Comparison of ENCODE assay signal across 8 mouse cellular contexts in the genomic region with DNA sequence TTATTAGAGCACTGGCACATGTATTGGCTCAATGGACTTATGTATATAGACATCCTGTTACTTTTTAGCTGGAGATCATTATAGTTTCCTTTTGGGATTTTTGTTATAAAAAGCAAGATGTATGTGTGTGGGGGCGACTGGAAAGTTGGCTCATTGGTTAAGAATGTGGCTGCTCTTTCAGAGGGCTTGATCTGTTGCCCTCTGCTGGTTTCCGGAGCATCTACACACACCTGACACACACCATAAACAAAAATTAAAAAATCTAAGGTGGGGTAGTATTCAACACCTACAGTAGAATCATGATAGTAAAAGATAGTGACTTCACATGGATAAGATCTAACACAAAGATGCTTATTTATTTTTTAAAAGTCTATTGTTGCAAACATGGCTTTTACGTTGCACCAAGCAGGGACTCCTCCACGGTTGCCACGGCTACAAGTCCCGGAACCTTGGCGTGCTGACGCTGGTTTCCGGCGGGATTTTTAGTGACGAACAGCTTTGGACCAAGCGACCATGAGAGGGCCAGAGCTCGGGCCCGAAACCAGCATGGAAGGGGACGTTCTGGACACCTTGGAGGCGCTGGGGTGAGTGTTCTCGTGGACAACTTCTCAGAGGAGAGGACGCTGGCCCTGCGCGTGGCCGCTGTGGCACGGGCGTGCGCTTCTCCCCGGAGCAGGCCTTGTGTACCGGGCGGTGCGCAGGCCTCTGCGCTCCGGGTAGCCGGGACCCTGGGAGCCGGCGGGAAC. TPM values are rescaled to one million over a fixed set of nuclear protein-coding genes. Genes with fewer than 3 reads are reported as not detected.
DNase-seq lines count a peak whose midpoint lies in the region; ATAC-seq and TF ChIP-seq lines count a peak whose summit lies in the region.

Gene Fam98b, plus strand, starts transcription at position 485 of the 746 bp plus-strand sequence.

- ATAC-seq in embryonic facial prominence, embryonic 15.5 days (ENCODE audit: insufficient number of reproducible peaks, low FRiP score, low TSS enrichment, low read depth), result peak; percentile 92
- peak; percentile 95 for ATAC-seq in limb, embryonic 14.5 days (ENCODE audit: low FRiP score, low read depth)
- ATAC-seq in midbrain, postnatal 0 days (ENCODE audit: low FRiP score), result peak; percentile 97

- H3K27me3 ChIP-seq in embryonic facial prominence, embryonic 15.5 days, result no peaks in the 10 kb centered on the region
- H3K27me3 ChIP-seq in limb, embryonic 14.5 days (ENCODE audit: control insufficient read depth, insufficient read depth, low read length), result no peaks in the 10 kb centered on the region
- no peaks in the 10 kb centered on the region for H3K27me3 ChIP-seq in midbrain, postnatal 0 days (ENCODE audit: insufficient read depth, low read length)

- H3K36me3 ChIP-seq in embryonic facial prominence, embryonic 15.5 days, result no peaks in the 10 kb centered on the region
- no peaks in the 10 kb centered on the region for H3K36me3 ChIP-seq in limb, embryonic 14.5 days (ENCODE audit: control insufficient read depth, insufficient read depth, low read length)
- H3K36me3 ChIP-seq in midbrain, postnatal 0 days (ENCODE audit: insufficient read depth, low read length), result no peaks in the 10 kb centered on the region

- peak; percentile 65; the same call in 1 of the 2 replicates for TF ChIP-seq POLR2A in bone marrow, adult 2 months (IDR thresholded peaks at IDR 0.05; ENCODE audit: borderline replicate concordance, control insufficient read depth, low read depth, low read length)
- TF ChIP-seq POLR2A in limb, embryonic 14.5 days (IDR thresholded peaks at IDR 0.05; ENCODE audit: borderline replicate concordance, extremely low read depth, insufficient read depth, insufficient read length), result peak; percentile 43; the same call in 1 of the 2 replicates

- no peaks in the 10 kb centered on the region for H3K9me3 ChIP-seq in embryonic facial prominence, embryonic 15.5 days (replicated peaks)
- no peaks in the 10 kb centered on the region for H3K9me3 ChIP-seq in limb, embryonic 14.5 days (ENCODE audit: control insufficient read depth, low read length)
- no peaks in the 10 kb centered on the region for H3K9me3 ChIP-seq in midbrain, postnatal 0 days (ENCODE audit: low read length)

- H3K9ac ChIP-seq in embryonic facial prominence, embryonic 15.5 days, result peak within 1 kb of the TSS; percentile 95
- peak within 1 kb of the TSS; percentile 93 for H3K9ac ChIP-seq in limb, embryonic 14.5 days (ENCODE audit: low read depth, low read length, severe bottlenecking)
- peak within 1 kb of the TSS; percentile 86 for H3K9ac ChIP-seq in midbrain, postnatal 0 days (replicated peaks; ENCODE audit: low read length, poor library complexity, severe bottlenecking)

- DNase-seq in 416B (ENCODE audit: low read depth), result peak; percentile 95
- DNase-seq in heart, adult 8-10 months (ENCODE audit: low spot score), result peak; percentile 91
- peak; percentile 92 for DNase-seq in kidney, adult 9 months
- DNase-seq in limb, embryonic 14.5 days (ENCODE audit: low spot score), result peak; percentile 93
- DNase-seq in midbrain, postnatal 0 days (ENCODE audit: low spot score), result peak; percentile 95
- peak; percentile 74 to 81 for DNase-seq in spleen, postnatal 14 days (ENCODE audit: low spot score in 2 of 2)

- peak within 1 kb of the TSS; percentile 73 for H3K4me2 ChIP-seq in embryonic facial prominence, embryonic 15.5 days (replicated peaks)
- H3K4me2 ChIP-seq in limb, embryonic 14.5 days (replicated peaks; ENCODE audit: low read depth, low read length, severe bottlenecking), result peak within 1 kb of the TSS; percentile 65
- H3K4me2 ChIP-seq in midbrain, postnatal 0 days (ENCODE audit: low read depth, low read length, poor library complexity, severe bottlenecking), result peak within 1 kb of the TSS; percentile 91

- H3K27ac ChIP-seq in bone marrow, adult 2 months (ENCODE audit: control insufficient read depth, insufficient read depth, low read depth, low read length, poor library complexity), result peak within 1 kb of the TSS; percentile 54
- peak within 1 kb of the TSS; percentile 90 for H3K27ac ChIP-seq in embryonic facial prominence, embryonic 15.5 days (replicated peaks)
- H3K27ac ChIP-seq in limb, embryonic 14.5 days (replicated peaks; ENCODE audit: low read depth, low read length), result peak within 1 kb of the TSS; percentile 89
- peak within 1 kb of the TSS; percentile 86 for H3K27ac ChIP-seq in midbrain, postnatal 0 days (ENCODE audit: low read depth, low read length)

- peak within 1 kb of the TSS; percentile 92 for H3K4me3 ChIP-seq in bone marrow, adult 2 months (replicated peaks; ENCODE audit: control insufficient read depth, low read depth, low read length)
- peak within 1 kb of the TSS; percentile 92 for H3K4me3 ChIP-seq in embryonic facial prominence, embryonic 15.5 days (replicated peaks)
- peak within 1 kb of the TSS; percentile 83 for H3K4me3 ChIP-seq in limb, embryonic 14.5 days (replicated peaks; ENCODE audit: low read length)
- H3K4me3 ChIP-seq in midbrain, postnatal 0 days (ENCODE audit: low read depth, low read length), result peak within 1 kb of the TSS; percentile 87

- H3K4me1 ChIP-seq in bone marrow, adult 2 months (ENCODE audit: control insufficient read depth, insufficient read depth, low read length), result no peaks in the 10 kb centered on the region; the same call in 1 of the 2 replicates
- 0 out of 2 replicates have a peak, but pooled peaks cover 9% of the 10 kb centered on the region for H3K4me1 ChIP-seq in embryonic facial prominence, embryonic 15.5 days
- peaks cover 2% of the 10 kb centered on the region; the same call in 1 of the 2 replicates for H3K4me1 ChIP-seq in limb, embryonic 14.5 days (ENCODE audit: control insufficient read depth, insufficient read depth, low read length)
- no peaks in the 10 kb centered on the region for H3K4me1 ChIP-seq in midbrain, postnatal 0 days (ENCODE audit: insufficient read depth, low read length)

- TF ChIP-seq CTCF in bone marrow, adult 2 months (IDR thresholded peaks at IDR 0.05; ENCODE audit: control insufficient read depth, insufficient read depth, low read length), result peak; percentile 10; the same call in 1 of the 2 replicates
- peak; percentile 80 for TF ChIP-seq CTCF in midbrain, postnatal 0 days (IDR thresholded peaks at IDR 0.05)

- WGBS in bone marrow, adult 2 months, result under 1% methylated on average over 33 of the region's 33 CpGs
- whole genome bisulfite sequencing in embryonic facial prominence, embryonic 15.5 days, result under 1% methylated on average over 29 of the region's 33 CpGs
- under 1% methylated on average over 24 of the region's 33 CpGs for WGBS in limb, embryonic 14.5 days
- WGBS in midbrain, postnatal 0 days, result under 1% methylated on average over 31 of the region's 33 CpGs

RNA-seq across cellular contexts. Expression of gene Fam98b, which starts in this region (rescaled TPM):
- 11.9 and 12.7 TPM in 2 replicates for polyA plus RNA-seq in bone marrow, adult 2 months (2011; ENCODE audit: insufficient read depth, insufficient read length, low replicate concordance, missing spikeins)
- 10.8 and 12.3 TPM in 2 replicates for polyA plus RNA-seq in embryonic facial prominence, embryonic 15.5 days (2015; fragmentation: Nextera tagmentation; extraction: Ambion mirVana)
- 10 to 100 TPM; 22.3 to 24.3 (median 22.8) TPM for total RNA-seq in heart, adult 8-10 months (2022)
- 20.9 and 36.5 TPM in 2 replicates for polyA plus RNA-seq in limb, embryonic 14.5 days (2012; rRNA removed)
- polyA plus RNA-seq in limb, embryonic 14.5 days (2014; fragmentation: Nextera tagmentation; extraction: Ambion mirVana), result 10.0 and 10.4 TPM in 2 replicates
- 9.8 and 12.4 TPM in 2 replicates for total RNA-seq in midbrain, postnatal 0 days (2014; rRNA removed)
- 6.8 and 10.0 TPM in 2 replicates for polyA plus RNA-seq in midbrain, postnatal 0 days (2015; fragmentation: Nextera tagmentation; extraction: Ambion mirVana)

Comparison
In these comparisons a context has a peak if more than half of its experiments do, and no peak if none do; other contexts are left out.
1. Peak in every context shown above with its lines: DNase-seq, ATAC-seq, H3K4me3 ChIP-seq and H3K27ac ChIP-seq.